Mouse (Mus musculus) myocyte (in vitro differentiated cells): Measurements from ENCODE around the gene Eps8l1.

Experiments used
- E2F4 ChIP-seq: IDR thresholded peaks from one replicate; pipeline ENCODE4 v1.6.1; 2011; ENCODE audit warnings: mild to moderate bottlenecking, control low read depth, moderate library complexity; ENCODE audit not compliant: insufficient read depth
- POLR2A ChIP-seq: IDR thresholded peaks from one replicate; pipeline ENCODE4 v1.6.1; 2011; ENCODE audit warnings: low read depth, mild to moderate bottlenecking, control low read depth, moderate library complexity; ENCODE audit not compliant: insufficient read length
- SRF ChIP-seq: IDR thresholded peaks from one replicate; pipeline ENCODE4 v1.6.1; 2011; ENCODE audit warnings: low read depth; ENCODE audit not compliant: control insufficient read depth, insufficient read length

- TF ChIP-seq POLR2A (no peak), SRF (no peak), E2F4 (no peak)
Observed at GRCm38 (mm10) chr7:4492284-4493224, 32.1 kb downstream of the Eps8l1 start.
